Mouse (Mus musculus): ENCODE measurements around the gene Bag6. TPM values are rescaled to one million over a fixed set of nuclear protein-coding genes. Genes with fewer than 3 reads are reported as not detected.

Bag6 gene
- total RNA-seq, 2 experiments from 2014 or later: 217 to 220 TPM

- DNase-seq: no peak
Measured at GRCm38 (mm10) chr17:35167794-35168193, 32.8 kb downstream of the Bag6 start.

GRCm38 (mm10) chr17:35168541-35169207, 33.7 kb downstream of the Bag6 start:
- no peak for DNase-seq

- DNase-seq: no peak
Measured at GRCm38 (mm10) chr17:35172445-35173234, 37.7 kb downstream of the Bag6 start.

- no peak for DNase-seq
Measured at GRCm38 (mm10) chr17:35173329-35173728, 38.4 kb downstream of the Bag6 start.

- DNase-seq: no peak
Measured at GRCm38 (mm10) chr17:35174201-35174977, 39.4 kb downstream of the Bag6 start.

GRCm38 (mm10) chr17:35175382-35175781, 40.4 kb downstream of the Bag6 start:
- no peak for DNase-seq

- no peak for DNase-seq
Measured at GRCm38 (mm10) chr17:35175968-35176367, 41.0 kb downstream of the Bag6 start, which contains the start of gene Aif1. Aif1 (minus strand) TSS chr17:35176068.

- peak; percentile 83 for DNase-seq
Measured at GRCm38 (mm10) chr17:35178528-35178927, 43.5 kb downstream of the Bag6 start.

GRCm38 (mm10) chr17:35180093-35180492, 45.1 kb downstream of the Bag6 start:
- DNase-seq: no peak

GRCm38 (mm10) chr17:35185639-35186611, 50.9 kb downstream of the Bag6 start:
- peak; percentile 75 for DNase-seq

GRCm38 (mm10) chr17:35186681-35187080, 51.7 kb downstream of the Bag6 start:
- DNase-seq: no peak

GRCm38 (mm10) chr17:35187345-35187744, 52.4 kb downstream of the Bag6 start:
- no peak for DNase-seq

GRCm38 (mm10) chr17:35187959-35188610, 53.1 kb downstream of the Bag6 start, which contains the start of gene Lst1:
Lst1 (minus strand) TSS chr17:35188439.
- no peak for DNase-seq

- DNase-seq: no peak
Measured at GRCm38 (mm10) chr17:35189186-35189585, 54.2 kb downstream of the Bag6 start.

GRCm38 (mm10) chr17:35190096-35190495, 55.1 kb downstream of the Bag6 start:
- DNase-seq: no peak

- DNase-seq: no peak
Measured at GRCm38 (mm10) chr17:35191723-35192122, 56.7 kb downstream of the Bag6 start.

GRCm38 (mm10) chr17:35192924-35193323, 57.9 kb downstream of the Bag6 start:
- no peak for DNase-seq

- DNase-seq: no peak
Measured at GRCm38 (mm10) chr17:35193881-35194843, 59.2 kb downstream of the Bag6 start, which contains the start of gene Ltb. Ltb (plus strand) TSS chr17:35194439.

- DNase-seq: no peak
Measured at GRCm38 (mm10) chr17:35194844-35195630, 60.1 kb downstream of the Bag6 start.
